Mouse (Mus musculus): ENCODE data around the gene Cacna1c. TPM values are rescaled to one million over a fixed set of nuclear protein-coding genes. Genes with fewer than 3 reads are reported as not detected.

Gene Cacna1c
- polyA plus RNA-seq, 1 experiment: 16.7 TPM

GRCm38 (mm10) chr6:118841892-118842291 lies 354.3 kb downstream of the Cacna1c start:
- Histone ChIP-seq H3K4me1 (ENCODE audit: control insufficient read depth, insufficient read depth, low read length) (peaks cover 30% of the 10 kb centered on the region), H3K27me3 (ENCODE audit: control insufficient read depth, insufficient read depth, low read length) (no peaks in the 10 kb centered on the region)

GRCm38 (mm10) chr6:118838919-118839915 lies 357.0 kb downstream of the Cacna1c start:
- 70% methylated on average over 14 of the region's 14 CpGs for whole genome bisulfite sequencing

More at GRCm38 (mm10) chr6:118841892-118842291, 354.3 kb downstream of the Cacna1c start:
- TF ChIP-seq POLR2A (IDR thresholded peaks at IDR 0.05; ENCODE audit: borderline replicate concordance, insufficient read depth, low read length): no peak
- TF ChIP-seq CTCF (IDR thresholded peaks at IDR 0.05; ENCODE audit: borderline replicate concordance, insufficient read depth, low read depth, low read length): no peak
- whole genome bisulfite sequencing: 95% methylated on average over 2 of the region's 2 CpGs
- DNase-seq: no peak
- Histone ChIP-seq H3K4me3 (replicated peaks; ENCODE audit: insufficient read depth, low read depth, low read length) (no peak overlapping the region), H3K27ac (ENCODE audit: insufficient read depth, low read length) (no peak overlapping the region)

GRCm38 (mm10) chr6:118836693-118837092 lies 359.5 kb downstream of the Cacna1c start:
- DNase-seq: peak in 1 of 2 experiments; percentile 34
- no peak overlapping the region for H3K4me3 ChIP-seq (replicated peaks; ENCODE audit: insufficient read depth, low read depth, low read length)
- TF ChIP-seq CTCF (IDR thresholded peaks at IDR 0.05; ENCODE audit: borderline replicate concordance, insufficient read depth, low read depth, low read length): no peak
- no peak for TF ChIP-seq POLR2A (IDR thresholded peaks at IDR 0.05; ENCODE audit: borderline replicate concordance, insufficient read depth, low read length)
- 36% methylated on average over 7 of the region's 7 CpGs for WGBS
- H3K27ac ChIP-seq (ENCODE audit: insufficient read depth, low read length): no peak overlapping the region; the same call in 1 of the 2 replicates
- peaks cover 28% of the 10 kb centered on the region for H3K4me1 ChIP-seq (ENCODE audit: control insufficient read depth, insufficient read depth, low read length)
- no peaks in the 10 kb centered on the region for H3K27me3 ChIP-seq (ENCODE audit: control insufficient read depth, insufficient read depth, low read length)

More at GRCm38 (mm10) chr6:118838919-118839915, 357.0 kb downstream of the Cacna1c start:
- H3K27ac ChIP-seq (ENCODE audit: insufficient read depth, low read length): no peak overlapping the region
- no peak for DNase-seq
- H3K4me3 ChIP-seq (replicated peaks; ENCODE audit: insufficient read depth, low read depth, low read length): no peak overlapping the region
- TF ChIP-seq CTCF (IDR thresholded peaks at IDR 0.05; ENCODE audit: borderline replicate concordance, insufficient read depth, low read depth, low read length): no peak
- TF ChIP-seq POLR2A (IDR thresholded peaks at IDR 0.05; ENCODE audit: borderline replicate concordance, insufficient read depth, low read length): no peak
- peaks cover 27% of the 10 kb centered on the region for H3K4me1 ChIP-seq (ENCODE audit: control insufficient read depth, insufficient read depth, low read length)
- no peaks in the 10 kb centered on the region for H3K27me3 ChIP-seq (ENCODE audit: control insufficient read depth, insufficient read depth, low read length)

GRCm38 (mm10) chr6:118834046-118834445 lies 362.2 kb downstream of the Cacna1c start:
- DNase-seq: peak in 1 of 2 experiments; percentile 50
- H3K27ac ChIP-seq (ENCODE audit: insufficient read depth, low read length): no peak overlapping the region

GRCm38 (mm10) chr6:118833049-118833448 lies 363.2 kb downstream of the Cacna1c start:
- DNase-seq: no peak
- TF ChIP-seq POLR2A (IDR thresholded peaks at IDR 0.05; ENCODE audit: borderline replicate concordance, insufficient read depth, low read length): no peak
- TF ChIP-seq CTCF (IDR thresholded peaks at IDR 0.05; ENCODE audit: borderline replicate concordance, insufficient read depth, low read depth, low read length): no peak
- H3K4me1 ChIP-seq (ENCODE audit: control insufficient read depth, insufficient read depth, low read length): peaks cover 19% of the 10 kb centered on the region
- H3K4me3 ChIP-seq (replicated peaks; ENCODE audit: insufficient read depth, low read depth, low read length): no peak overlapping the region
- no peak overlapping the region for H3K27ac ChIP-seq (ENCODE audit: insufficient read depth, low read length)
- H3K27me3 ChIP-seq (ENCODE audit: control insufficient read depth, insufficient read depth, low read length): no peaks in the 10 kb centered on the region
- WGBS: 71% methylated on average over 7 of the region's 7 CpGs

More at GRCm38 (mm10) chr6:118834046-118834445, 362.2 kb downstream of the Cacna1c start:
- H3K4me1 ChIP-seq (ENCODE audit: control insufficient read depth, insufficient read depth, low read length): peaks cover 22% of the 10 kb centered on the region
- WGBS: 58% methylated on average over 8 of the region's 8 CpGs
- TF ChIP-seq POLR2A (IDR thresholded peaks at IDR 0.05; ENCODE audit: borderline replicate concordance, insufficient read depth, low read length) (no peak), CTCF (IDR thresholded peaks at IDR 0.05; ENCODE audit: borderline replicate concordance, insufficient read depth, low read depth, low read length) (no peak)
- H3K27me3 ChIP-seq (ENCODE audit: control insufficient read depth, insufficient read depth, low read length): no peaks in the 10 kb centered on the region
- H3K4me3 ChIP-seq (replicated peaks; ENCODE audit: insufficient read depth, low read depth, low read length): no peak overlapping the region

GRCm38 (mm10) chr6:118832616-118833015 lies 363.6 kb downstream of the Cacna1c start:
- TF ChIP-seq POLR2A (IDR thresholded peaks at IDR 0.05; ENCODE audit: borderline replicate concordance, insufficient read depth, low read length) (no peak), CTCF (IDR thresholded peaks at IDR 0.05; ENCODE audit: borderline replicate concordance, insufficient read depth, low read depth, low read length) (no peak)
- DNase-seq: no peak
- 90% methylated on average over 2 of the region's 2 CpGs for WGBS
- Histone ChIP-seq H3K27me3 (ENCODE audit: control insufficient read depth, insufficient read depth, low read length) (no peaks in the 10 kb centered on the region), H3K4me1 (ENCODE audit: control insufficient read depth, insufficient read depth, low read length) (peaks cover 23% of the 10 kb centered on the region), H3K4me3 (replicated peaks; ENCODE audit: insufficient read depth, low read depth, low read length) (no peak overlapping the region), H3K27ac (ENCODE audit: insufficient read depth, low read length) (no peak overlapping the region)

GRCm38 (mm10) chr6:118830851-118831250 lies 365.4 kb downstream of the Cacna1c start:
- no peak for TF ChIP-seq POLR2A (IDR thresholded peaks at IDR 0.05; ENCODE audit: borderline replicate concordance, insufficient read depth, low read length)
- TF ChIP-seq CTCF (IDR thresholded peaks at IDR 0.05; ENCODE audit: borderline replicate concordance, insufficient read depth, low read depth, low read length): no peak
- DNase-seq: no peak
- Histone ChIP-seq H3K4me3 (replicated peaks; ENCODE audit: insufficient read depth, low read depth, low read length) (no peak overlapping the region), H3K4me1 (ENCODE audit: control insufficient read depth, insufficient read depth, low read length) (peaks cover 25% of the 10 kb centered on the region), H3K27ac (ENCODE audit: insufficient read depth, low read length) (no peak overlapping the region), H3K27me3 (ENCODE audit: control insufficient read depth, insufficient read depth, low read length) (no peaks in the 10 kb centered on the region)
- WGBS: 83% methylated on average over 5 of the region's 5 CpGs
